Mouse (Mus musculus): ENCODE data around the gene Slc26a6. TPM values are rescaled to one million over a fixed set of nuclear protein-coding genes. Genes with fewer than 3 reads are reported as not detected.

Gene Slc26a6
- polyA plus RNA-seq (2016; fragmentation: Nextera tagmentation; extraction: Ambion mirVana) = 10.8 and 11.9 TPM in 2 replicates

GRCm38 (mm10) chr9:108852976-108853375 is at the start of gene Slc26a6:
Slc26a6 (plus strand) TSS chr9:108853283.
- WGBS = 92% methylated on average over 3 of the region's 3 CpGs
- H3K36me3 ChIP-seq = peaks cover 41% of the 10 kb centered on the region
- peak within 1 kb of the TSS; percentile 66 for H3K27ac ChIP-seq

GRCm38 (mm10) chr9:108805768-108806167 is 47.3 kb upstream of the Slc26a6 start:
- ATAC-seq (ENCODE audit: low FRiP score, low read depth) = no peak
- H3K36me3 ChIP-seq = peaks cover 67% of the 10 kb centered on the region
- 86% methylated on average over 8 of the region's 8 CpGs for WGBS
- no peak overlapping the region for H3K4me2 ChIP-seq (replicated peaks)
- H3K4me3 ChIP-seq = no peak overlapping the region
- H3K9me3 ChIP-seq = no peaks in the 10 kb centered on the region
- H3K27ac ChIP-seq = no peak overlapping the region
- H3K27me3 ChIP-seq (replicated peaks) = no peaks in the 10 kb centered on the region
- H3K4me1 ChIP-seq = peaks cover 11% of the 10 kb centered on the region
- no peak overlapping the region for H3K9ac ChIP-seq

More at GRCm38 (mm10) chr9:108852976-108853375, at the start of gene Slc26a6:
- Histone ChIP-seq H3K27me3 (replicated peaks) (no peaks in the 10 kb centered on the region), H3K9me3 (no peaks in the 10 kb centered on the region), H3K4me2 (replicated peaks) (peak within 1 kb of the TSS; percentile 90), H3K9ac (peak within 1 kb of the TSS; percentile 65), H3K4me3 (peak within 1 kb of the TSS; percentile 75), H3K4me1 (peaks cover 15% of the 10 kb centered on the region)
- ATAC-seq (ENCODE audit: low FRiP score, low read depth) = no peak

DNA sequence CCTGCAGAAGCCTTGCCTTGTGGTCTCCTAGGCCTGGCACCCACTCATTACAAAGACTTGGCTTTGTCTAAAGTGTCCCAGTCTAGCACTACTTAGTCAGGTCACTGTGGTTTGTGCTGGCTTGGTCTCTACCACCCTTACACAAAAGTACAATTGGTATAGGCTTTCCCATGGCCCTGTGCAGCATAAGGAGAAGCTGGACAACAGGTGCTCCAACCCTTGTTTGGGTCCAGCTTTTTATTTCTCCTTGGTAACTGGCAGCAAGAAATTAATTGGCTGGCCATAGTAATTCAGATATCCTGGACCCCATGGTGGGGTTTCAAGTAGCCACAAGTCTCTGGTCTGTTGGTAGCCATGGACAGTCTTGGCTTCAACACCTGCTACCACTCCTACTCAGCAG is 46.7 kb upstream of the Slc26a6 start:
- no peaks in the 10 kb centered on the region for H3K27me3 ChIP-seq (replicated peaks)
- H3K27ac ChIP-seq = no peak overlapping the region
- peaks cover 11% of the 10 kb centered on the region for H3K4me1 ChIP-seq
- H3K36me3 ChIP-seq = peaks cover 63% of the 10 kb centered on the region
- H3K9me3 ChIP-seq = no peaks in the 10 kb centered on the region
- H3K4me3 ChIP-seq = no peak overlapping the region
- H3K4me2 ChIP-seq (replicated peaks) = no peak overlapping the region
- no peak overlapping the region for H3K9ac ChIP-seq
- ATAC-seq (ENCODE audit: low FRiP score, low read depth) = no peak

GRCm38 (mm10) chr9:108806831-108807230 is 46.3 kb upstream of the Slc26a6 start:
- H3K9ac ChIP-seq = no peak overlapping the region

GRCm38 (mm10) chr9:108807674-108808073 is 45.4 kb upstream of the Slc26a6 start:
- Histone ChIP-seq H3K4me3 (no peak overlapping the region), H3K27me3 (replicated peaks) (no peaks in the 10 kb centered on the region), H3K4me1 (peaks cover 11% of the 10 kb centered on the region), H3K4me2 (replicated peaks) (peak overlapping the region; percentile 89), H3K9me3 (no peaks in the 10 kb centered on the region), H3K9ac (no peak overlapping the region), H3K36me3 (peaks cover 63% of the 10 kb centered on the region), H3K27ac (no peak overlapping the region)
- peak; percentile 22; the same call in 1 of the 2 replicates for ATAC-seq (ENCODE audit: low FRiP score, low read depth)
- WGBS = 82% methylated on average over 5 of the region's 5 CpGs

More at GRCm38 (mm10) chr9:108806831-108807230, 46.3 kb upstream of the Slc26a6 start:
- H3K36me3 ChIP-seq = peaks cover 63% of the 10 kb centered on the region
- H3K9me3 ChIP-seq = no peaks in the 10 kb centered on the region
- H3K4me2 ChIP-seq (replicated peaks) = no peak overlapping the region
- WGBS = 93% methylated on average over 1 of the region's 1 CpGs
- no peaks in the 10 kb centered on the region for H3K27me3 ChIP-seq (replicated peaks)
- no peak overlapping the region for H3K4me3 ChIP-seq
- no peak for ATAC-seq (ENCODE audit: low FRiP score, low read depth)
- no peak overlapping the region for H3K27ac ChIP-seq
- H3K4me1 ChIP-seq = peaks cover 11% of the 10 kb centered on the region

- ATAC-seq (ENCODE audit: low FRiP score, low read depth) = peak; percentile 86
- H3K4me2 ChIP-seq (replicated peaks) = peak within 1 kb of the TSS; percentile 89
- under 1% methylated on average over 62 of the region's 62 CpGs for WGBS
- no peaks in the 10 kb centered on the region for H3K27me3 ChIP-seq (replicated peaks)
- no peak within 1 kb of the TSS for H3K27ac ChIP-seq
- peaks cover 11% of the 10 kb centered on the region for H3K4me1 ChIP-seq
- H3K36me3 ChIP-seq = peaks cover 62% of the 10 kb centered on the region
- no peaks in the 10 kb centered on the region for H3K9me3 ChIP-seq
- peak within 1 kb of the TSS; percentile 72 for H3K4me3 ChIP-seq
- peak within 1 kb of the TSS; percentile 86 for H3K9ac ChIP-seq
These were observed 44.9 kb upstream of the Slc26a6 start, which contains the start of gene Nckipsd for GRCm38 (mm10) chr9:108808163-108808665. Nckipsd (plus strand) TSS chr9:108808368.

GRCm38 (mm10) chr9:108809188-108809587 is 43.9 kb upstream of the Slc26a6 start:
- H3K4me1 ChIP-seq = peaks cover 11% of the 10 kb centered on the region
- H3K36me3 ChIP-seq = peaks cover 58% of the 10 kb centered on the region
- H3K27me3 ChIP-seq (replicated peaks) = no peaks in the 10 kb centered on the region
- H3K4me3 ChIP-seq = peak overlapping the region; percentile 72; the same call in 1 of the 2 replicates
- WGBS = 74% methylated on average over 5 of the region's 5 CpGs
- no peaks in the 10 kb centered on the region for H3K9me3 ChIP-seq
- no peak for ATAC-seq (ENCODE audit: low FRiP score, low read depth)
- peak overlapping the region; percentile 89 for H3K4me2 ChIP-seq (replicated peaks)
- no peak overlapping the region for H3K27ac ChIP-seq
- H3K9ac ChIP-seq = peak overlapping the region; percentile 86

DNA sequence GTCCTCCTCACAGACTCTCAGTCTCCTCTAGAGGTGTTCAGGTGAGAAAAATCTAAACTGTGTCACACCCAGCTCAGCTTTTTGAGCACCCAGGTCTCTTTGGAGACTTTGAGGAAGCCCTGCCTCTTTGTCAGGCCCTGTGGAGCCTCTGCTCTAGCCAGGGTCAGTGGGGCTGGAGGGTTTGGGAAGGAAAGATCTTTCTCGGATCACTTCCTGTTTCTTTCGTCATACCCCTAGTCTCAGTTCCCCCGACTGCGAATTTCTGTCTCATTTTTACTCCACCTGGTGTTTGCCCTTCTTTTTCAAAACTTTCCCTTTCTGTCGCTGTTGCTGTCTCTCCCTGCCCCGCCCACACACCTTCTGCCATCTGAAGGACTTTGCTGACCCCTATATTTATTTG is 43.4 kb upstream of the Slc26a6 start:
- ATAC-seq (ENCODE audit: low FRiP score, low read depth) = no peak
- no peaks in the 10 kb centered on the region for H3K9me3 ChIP-seq
- no peak overlapping the region for H3K27ac ChIP-seq
- no peak overlapping the region for H3K9ac ChIP-seq
- H3K4me2 ChIP-seq (replicated peaks) = no peak overlapping the region
- 90% methylated on average over 6 of the region's 6 CpGs for WGBS
- H3K4me3 ChIP-seq = no peak overlapping the region
- peaks cover 11% of the 10 kb centered on the region for H3K4me1 ChIP-seq
- H3K36me3 ChIP-seq = peaks cover 58% of the 10 kb centered on the region
- H3K27me3 ChIP-seq (replicated peaks) = no peaks in the 10 kb centered on the region

- no peak for ATAC-seq (ENCODE audit: low FRiP score, low read depth)
- Histone ChIP-seq H3K4me3 (no peak overlapping the region), H3K27ac (no peak overlapping the region), H3K4me1 (peaks cover 11% of the 10 kb centered on the region), H3K36me3 (peaks cover 58% of the 10 kb centered on the region), H3K9me3 (no peaks in the 10 kb centered on the region), H3K27me3 (replicated peaks) (no peaks in the 10 kb centered on the region), H3K4me2 (replicated peaks) (no peak overlapping the region), H3K9ac (no peak overlapping the region)
- 87% methylated on average over 5 of the region's 5 CpGs for WGBS
These were observed 42.6 kb upstream of the Slc26a6 start for GRCm38 (mm10) chr9:108810516-108810915.

DNA sequence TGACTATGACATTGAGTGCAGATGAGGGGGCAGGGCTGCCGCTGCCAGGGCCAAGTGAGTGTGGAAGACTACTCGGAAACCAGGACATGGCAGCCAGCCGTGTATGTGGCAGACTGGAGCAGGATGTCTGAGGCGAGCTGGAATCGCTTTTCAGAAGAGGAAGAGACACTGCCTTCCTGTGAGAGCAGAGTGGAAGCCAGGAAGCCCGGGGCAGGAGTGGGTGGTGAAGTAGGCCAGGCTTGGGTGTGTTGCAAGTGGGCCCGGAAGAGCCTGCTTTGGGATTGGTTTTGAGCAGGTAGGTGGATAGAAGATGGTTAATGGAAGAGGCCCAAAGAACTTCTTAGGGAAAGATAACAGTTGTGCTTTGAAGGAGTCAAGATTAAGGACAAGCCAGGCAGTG is 37.5 kb upstream of the Slc26a6 start:
- Histone ChIP-seq H3K9me3 (no peaks in the 10 kb centered on the region), H3K4me3 (no peak overlapping the region), H3K27me3 (replicated peaks) (no peaks in the 10 kb centered on the region), H3K4me1 (no peaks in the 10 kb centered on the region), H3K4me2 (replicated peaks) (no peak overlapping the region), H3K27ac (no peak overlapping the region), H3K36me3 (peaks cover 57% of the 10 kb centered on the region), H3K9ac (no peak overlapping the region)
- no peak for ATAC-seq (ENCODE audit: low FRiP score, low read depth)
- WGBS = 90% methylated on average over 7 of the region's 7 CpGs

- ATAC-seq (ENCODE audit: low FRiP score, low read depth) = no peak
- H3K4me2 ChIP-seq (replicated peaks) = no peak overlapping the region
- 66% methylated on average over 3 of the region's 3 CpGs for WGBS
These were observed 33.6 kb upstream of the Slc26a6 start for GRCm38 (mm10) chr9:108819495-108819894.

DNA sequence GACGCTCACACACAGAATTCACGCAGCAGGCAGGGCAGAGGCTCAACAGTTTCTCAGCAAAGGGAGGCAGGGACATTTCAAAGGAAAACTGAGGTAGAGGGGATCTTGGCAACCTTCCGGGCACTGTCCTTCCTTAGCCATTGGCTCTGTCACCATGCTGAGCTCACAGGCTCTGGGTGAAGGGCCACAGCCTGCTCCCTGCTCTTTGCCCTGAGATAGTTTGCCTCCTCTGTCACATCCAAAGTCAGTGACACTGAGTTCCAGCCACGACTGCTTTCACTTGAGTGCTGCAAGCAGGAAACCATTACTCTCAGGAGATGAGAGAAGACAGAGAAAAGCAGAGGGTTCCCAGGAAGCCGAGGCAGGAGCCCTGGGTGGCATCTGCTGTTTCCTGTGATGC is 33.0 kb upstream of the Slc26a6 start:
- Histone ChIP-seq H3K36me3 (peaks cover 24% of the 10 kb centered on the region), H3K9ac (no peak overlapping the region), H3K4me2 (replicated peaks) (no peak overlapping the region), H3K27me3 (replicated peaks) (peaks cover 16% of the 10 kb centered on the region; the same call in 1 of the 2 replicates), H3K27ac (no peak overlapping the region), H3K9me3 (no peaks in the 10 kb centered on the region), H3K4me3 (no peak overlapping the region), H3K4me1 (peaks cover 9% of the 10 kb centered on the region)
- WGBS = 67% methylated on average over 5 of the region's 5 CpGs
- ATAC-seq (ENCODE audit: low FRiP score, low read depth) = no peak

More at GRCm38 (mm10) chr9:108819495-108819894, 33.6 kb upstream of the Slc26a6 start:
- Histone ChIP-seq H3K4me3 (no peak overlapping the region), H3K9ac (no peak overlapping the region), H3K27me3 (replicated peaks) (peaks cover 16% of the 10 kb centered on the region; the same call in 1 of the 2 replicates), H3K36me3 (peaks cover 30% of the 10 kb centered on the region), H3K4me1 (peaks cover 8% of the 10 kb centered on the region), H3K27ac (no peak overlapping the region), H3K9me3 (no peaks in the 10 kb centered on the region)
